ENCODE assay signal across 8 mouse cellular contexts in genomic region chr13:108095617-108096016, GRCm38 (mm10). TPM values are rescaled to one million over a fixed set of nuclear protein-coding genes. Genes with fewer than 3 reads are reported as not detected.
A peak's percentile ranks its signal among the peaks of the same experiment; 100 is the strongest.
DNase-seq lines count a peak whose midpoint lies in the region; ATAC-seq and TF ChIP-seq lines count a peak whose summit lies in the region.

No protein-coding gene starts in this region.

- 0 out of 2 replicates have a peak, but pooled peaks cover 3% of the 10 kb centered on the region for H3K4me1 ChIP-seq in heart, embryonic 11.5 days (ENCODE audit: control insufficient read depth, insufficient read depth, low read length)

- peak; percentile 92 for DNase-seq in heart, adult 11 months
- peak; percentile 65 for DNase-seq in brain, embryonic 14.5 days (ENCODE audit: low read depth)
- DNase-seq in gastrocnemius, postnatal 14 days: peak; percentile 52
- peak; percentile 31 to 46 for DNase-seq in left cerebral cortex, adult 9 months (ENCODE audit: low spot score in 2 of 2)
- no peak for DNase-seq in thymus, postnatal 25 days
- no peak for DNase-seq in kidney, adult 18-20 months

- H3K36me3 ChIP-seq in heart, embryonic 11.5 days (ENCODE audit: control insufficient read depth, insufficient read depth, low read length): no peaks in the 10 kb centered on the region

- no peak overlapping the region for H3K4me2 ChIP-seq in heart, embryonic 11.5 days

- no peaks in the 10 kb centered on the region for H3K27me3 ChIP-seq in heart, embryonic 11.5 days (ENCODE audit: control insufficient read depth, insufficient read depth, low read length)

- H3K27ac ChIP-seq in heart, embryonic 11.5 days (ENCODE audit: low read depth, low read length): no peak overlapping the region

- TF ChIP-seq POLR2A in brain, embryonic 14.5 days (IDR thresholded peaks at IDR 0.05; ENCODE audit: borderline replicate concordance, extremely low read depth, insufficient read depth, insufficient read length, poor library complexity, severe bottlenecking): no peak

- ATAC-seq in heart, embryonic 11.5 days (replicated peaks; ENCODE audit: insufficient number of reproducible peaks, low FRiP score, low TSS enrichment): no peak
- no peak for ATAC-seq in erythroid progenitor cell, adult 5-6 weeks (replicated peaks; ENCODE audit: low FRiP score, poor library complexity, severe bottlenecking)

- no peak overlapping the region for H3K4me3 ChIP-seq in heart, embryonic 11.5 days (ENCODE audit: low read depth, low read length)

- TF ChIP-seq CTCF in brain, embryonic 14.5 days (IDR thresholded peaks at IDR 0.05; ENCODE audit: borderline replicate concordance, extremely low read depth, insufficient read depth, insufficient read length): no peak

- H3K9ac ChIP-seq in heart, embryonic 11.5 days (ENCODE audit: low read depth, low read length): no peak overlapping the region

- intact Hi-C loops in gastrocnemius, postnatal 14 days (cut with DNase I; ENCODE audit: low total_unique reads): no loop called here

- 77% methylated on average over 7 of the region's 7 CpGs for WGBS in heart, embryonic 11.5 days (ENCODE audit: insufficient replicate concordance)

- no peaks in the 10 kb centered on the region for H3K9me3 ChIP-seq in heart, embryonic 11.5 days (replicated peaks; ENCODE audit: control insufficient read depth, low read length)

RNA-seq across cellular contexts. Expression of gene Smim15, which starts 51.4 kb away (rescaled TPM):
- polyA plus RNA-seq in heart, embryonic 11.5 days (2014; fragmentation: Nextera tagmentation; extraction: Ambion mirVana): 32.3 and 32.7 TPM in 2 replicates
- 30.3 and 33.9 TPM in 2 replicates for polyA plus RNA-seq in brain, embryonic 14.5 days (2012; rRNA removed)
- total RNA-seq in gastrocnemius, postnatal 14 days (2021): 10 to 100 TPM; 18.7 to 20.1 TPM
- total RNA-seq in erythroid progenitor cell, adult 5-6 weeks (2015; ENCODE audit: low replicate concordance): 11.9 and 30.6 TPM in 2 replicates
- total RNA-seq in erythroid progenitor cell, adult 5-6 weeks (2017; ENCODE audit: low replicate concordance): 43.5 and 59.9 TPM in 2 replicates

Comparison
In these comparisons a context has a peak if more than half of its experiments do, and no peak if none do; other contexts are left out.
1. DNase-seq: peak in heart, adult 11 months (single experiment), brain, embryonic 14.5 days (single experiment), gastrocnemius, postnatal 14 days (single experiment) and left cerebral cortex, adult 9 months (2 of 2); none in thymus, postnatal 25 days (single experiment) and kidney, adult 18-20 months (single experiment).